Mouse (Mus musculus): Measurements from ENCODE around the gene Gm27021. TPM values are rescaled to one million over a fixed set of nuclear protein-coding genes. Genes with fewer than 3 reads are reported as not detected.

Gene Gm27021
- polyA plus RNA-seq, 1 experiment from 2014 or later: 3.6 TPM

DNA sequence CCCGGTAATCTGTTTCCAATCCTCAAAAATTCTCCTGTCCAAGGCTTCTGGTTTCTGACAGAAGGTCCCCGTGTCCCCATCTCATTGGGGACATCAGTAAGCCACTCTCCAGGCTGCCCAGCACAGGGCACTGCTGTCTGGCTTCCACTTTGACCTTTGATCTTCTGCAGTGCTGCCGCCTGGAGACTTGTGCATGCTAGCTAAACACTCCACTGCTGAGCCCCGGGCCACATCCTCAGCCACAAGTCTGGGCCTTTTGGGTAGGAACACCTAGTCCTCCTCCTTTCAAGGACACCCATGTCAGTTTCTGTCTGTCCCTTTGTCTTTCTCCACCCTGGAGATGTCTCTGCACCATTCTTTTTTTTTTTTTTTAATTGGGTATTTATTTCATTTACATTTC, 25.1 kb upstream of the Gm27021 start:
- no peaks in the 10 kb centered on the region for H3K9me3 ChIP-seq (ENCODE audit: control insufficient read depth, low read length)
- no peak overlapping the region for H3K9ac ChIP-seq (ENCODE audit: low read depth, low read length)
- H3K27me3 ChIP-seq (ENCODE audit: control insufficient read depth, insufficient read depth, low read length): no peaks in the 10 kb centered on the region
- no peak for ATAC-seq (ENCODE audit: low FRiP score, low TSS enrichment)
- H3K4me2 ChIP-seq (replicated peaks; ENCODE audit: low read depth, low read length): no peak overlapping the region
- H3K4me3 ChIP-seq (ENCODE audit: low read length): no peak overlapping the region
- peaks cover 24% of the 10 kb centered on the region for H3K4me1 ChIP-seq (ENCODE audit: control insufficient read depth, insufficient read depth, low read length)
- no peak overlapping the region for H3K27ac ChIP-seq (ENCODE audit: low read depth, low read length)
- H3K36me3 ChIP-seq (ENCODE audit: control insufficient read depth, insufficient read depth, low read length): no peaks in the 10 kb centered on the region
- WGBS: 59% methylated on average over 4 of the region's 4 CpGs

DNA sequence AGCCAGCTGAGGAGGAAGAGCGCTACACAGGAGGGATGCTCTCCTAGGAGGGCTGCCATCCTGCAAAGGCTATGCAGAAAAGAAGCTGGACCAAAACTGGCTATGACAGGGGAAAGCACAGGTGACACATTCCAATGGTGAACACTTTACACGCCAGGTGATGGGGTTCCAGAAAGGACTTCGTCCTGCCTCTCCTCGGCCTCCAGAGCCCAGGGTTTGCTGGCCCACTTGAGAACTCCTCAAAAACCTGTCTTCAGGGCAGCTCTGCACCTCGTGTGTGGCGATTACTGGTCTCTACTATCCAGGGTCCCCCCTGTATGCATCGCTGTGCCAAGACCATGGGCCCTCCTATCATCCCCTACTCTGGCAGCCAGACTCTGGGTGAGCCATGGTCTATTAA, 20.6 kb upstream of the Gm27021 start:
- Histone ChIP-seq H3K36me3 (ENCODE audit: control insufficient read depth, insufficient read depth, low read length) (no peaks in the 10 kb centered on the region), H3K9me3 (ENCODE audit: control insufficient read depth, low read length) (no peaks in the 10 kb centered on the region), H3K27me3 (ENCODE audit: control insufficient read depth, insufficient read depth, low read length) (0 out of 2 replicates have a peak, but pooled peaks cover 5% of the 10 kb centered on the region), H3K9ac (ENCODE audit: low read depth, low read length) (no peak overlapping the region), H3K4me2 (replicated peaks; ENCODE audit: low read depth, low read length) (no peak overlapping the region), H3K27ac (ENCODE audit: low read depth, low read length) (no peak overlapping the region), H3K4me1 (ENCODE audit: control insufficient read depth, insufficient read depth, low read length) (peaks cover 9% of the 10 kb centered on the region; the same call in 1 of the 2 replicates), H3K4me3 (ENCODE audit: low read length) (no peak overlapping the region)
- ATAC-seq (ENCODE audit: low FRiP score, low TSS enrichment): no peak
- 86% methylated on average over 7 of the region's 7 CpGs for WGBS

DNA sequence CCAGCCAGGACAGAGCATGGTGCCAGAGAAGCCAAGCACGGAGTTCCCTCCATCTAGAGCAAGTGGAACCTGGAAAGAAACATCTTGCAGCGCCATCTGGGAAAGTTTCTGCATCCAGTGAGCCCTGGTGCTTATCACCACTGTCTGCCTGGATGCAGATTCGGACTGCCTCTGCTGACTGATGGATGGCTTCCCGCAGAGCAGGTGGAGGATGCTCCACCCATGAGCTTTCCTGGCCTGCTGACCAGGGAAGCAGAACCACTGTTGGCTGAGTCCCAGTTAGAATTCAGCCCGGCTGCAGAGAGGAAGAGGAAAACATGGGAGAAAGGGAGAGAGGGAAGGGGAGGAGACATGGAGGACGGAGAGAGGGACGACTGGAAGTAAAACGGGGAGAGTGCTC, 19.9 kb upstream of the Gm27021 start:
- Histone ChIP-seq H3K9ac (ENCODE audit: low read depth, low read length) (no peak overlapping the region), H3K4me2 (replicated peaks; ENCODE audit: low read depth, low read length) (no peak overlapping the region), H3K36me3 (ENCODE audit: control insufficient read depth, insufficient read depth, low read length) (no peaks in the 10 kb centered on the region), H3K27me3 (ENCODE audit: control insufficient read depth, insufficient read depth, low read length) (0 out of 2 replicates have a peak, but pooled peaks cover 5% of the 10 kb centered on the region), H3K4me3 (ENCODE audit: low read length) (no peak overlapping the region), H3K9me3 (ENCODE audit: control insufficient read depth, low read length) (no peaks in the 10 kb centered on the region), H3K4me1 (ENCODE audit: control insufficient read depth, insufficient read depth, low read length) (peaks cover 6% of the 10 kb centered on the region; the same call in 1 of the 2 replicates), H3K27ac (ENCODE audit: low read depth, low read length) (no peak overlapping the region)
- ATAC-seq (ENCODE audit: low FRiP score, low TSS enrichment): no peak
- 63% methylated on average over 8 of the region's 8 CpGs for WGBS

DNA sequence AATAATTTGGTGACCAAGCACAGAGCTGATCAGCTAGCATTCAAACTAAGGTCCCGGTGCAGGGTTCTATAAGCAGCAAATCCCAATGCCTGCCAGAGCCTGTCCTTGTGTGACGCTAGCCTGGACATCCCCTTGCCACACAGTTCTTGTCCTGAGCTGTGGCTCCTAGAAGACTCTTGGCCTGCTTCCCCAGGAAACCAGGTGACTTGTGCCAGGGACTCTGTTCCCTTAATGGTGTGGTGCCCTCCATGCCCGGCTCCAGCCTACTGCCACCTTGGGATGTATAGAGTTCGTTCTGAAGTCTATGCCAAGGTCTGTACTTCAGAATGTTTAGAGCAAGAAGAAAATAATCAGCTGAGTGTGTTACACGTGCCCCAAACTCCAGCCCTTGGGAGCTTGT, 18.7 kb upstream of the Gm27021 start:
- no peak overlapping the region for H3K9ac ChIP-seq (ENCODE audit: low read depth, low read length)
- ATAC-seq (ENCODE audit: low FRiP score, low TSS enrichment): no peak
- WGBS: 88% methylated on average over 5 of the region's 5 CpGs
- H3K9me3 ChIP-seq (ENCODE audit: control insufficient read depth, low read length): no peaks in the 10 kb centered on the region
- H3K4me3 ChIP-seq (ENCODE audit: low read length): no peak overlapping the region
- 0 out of 2 replicates have a peak, but pooled peaks cover 5% of the 10 kb centered on the region for H3K27me3 ChIP-seq (ENCODE audit: control insufficient read depth, insufficient read depth, low read length)
- H3K36me3 ChIP-seq (ENCODE audit: control insufficient read depth, insufficient read depth, low read length): no peaks in the 10 kb centered on the region
- no peak overlapping the region for H3K4me2 ChIP-seq (replicated peaks; ENCODE audit: low read depth, low read length)
- peaks cover 5% of the 10 kb centered on the region; the same call in 1 of the 2 replicates for H3K4me1 ChIP-seq (ENCODE audit: control insufficient read depth, insufficient read depth, low read length)
- H3K27ac ChIP-seq (ENCODE audit: low read depth, low read length): no peak overlapping the region

DNA sequence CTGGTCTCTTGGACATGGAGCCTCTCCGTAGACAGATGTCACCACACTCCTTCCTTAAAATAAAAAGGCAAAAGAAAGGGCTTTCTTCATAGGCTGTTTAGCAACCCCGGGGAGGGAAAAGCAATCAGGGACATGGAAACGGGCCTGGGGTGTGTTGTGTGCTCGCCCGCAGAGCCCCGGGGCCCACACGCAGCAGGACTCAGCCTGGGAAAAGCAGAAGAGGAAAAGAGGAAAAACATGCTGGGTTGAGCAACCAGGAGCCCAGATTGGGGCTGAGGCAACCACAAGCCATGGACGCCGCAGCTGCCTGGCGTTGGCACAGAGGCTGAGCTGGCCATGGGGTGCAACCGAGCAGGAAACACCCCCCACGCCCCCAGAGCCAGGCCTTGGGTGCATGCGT, 18.2 kb upstream of the Gm27021 start:
- Histone ChIP-seq H3K36me3 (ENCODE audit: control insufficient read depth, insufficient read depth, low read length) (no peaks in the 10 kb centered on the region), H3K9me3 (ENCODE audit: control insufficient read depth, low read length) (no peaks in the 10 kb centered on the region), H3K27ac (ENCODE audit: low read depth, low read length) (no peak overlapping the region), H3K27me3 (ENCODE audit: control insufficient read depth, insufficient read depth, low read length) (0 out of 2 replicates have a peak, but pooled peaks cover 5% of the 10 kb centered on the region), H3K4me2 (replicated peaks; ENCODE audit: low read depth, low read length) (no peak overlapping the region), H3K4me3 (ENCODE audit: low read length) (no peak overlapping the region), H3K4me1 (ENCODE audit: control insufficient read depth, insufficient read depth, low read length) (peaks cover 5% of the 10 kb centered on the region; the same call in 1 of the 2 replicates), H3K9ac (ENCODE audit: low read depth, low read length) (no peak overlapping the region)
- WGBS: 86% methylated on average over 13 of the region's 13 CpGs
- ATAC-seq (ENCODE audit: low FRiP score, low TSS enrichment): no peak

DNA sequence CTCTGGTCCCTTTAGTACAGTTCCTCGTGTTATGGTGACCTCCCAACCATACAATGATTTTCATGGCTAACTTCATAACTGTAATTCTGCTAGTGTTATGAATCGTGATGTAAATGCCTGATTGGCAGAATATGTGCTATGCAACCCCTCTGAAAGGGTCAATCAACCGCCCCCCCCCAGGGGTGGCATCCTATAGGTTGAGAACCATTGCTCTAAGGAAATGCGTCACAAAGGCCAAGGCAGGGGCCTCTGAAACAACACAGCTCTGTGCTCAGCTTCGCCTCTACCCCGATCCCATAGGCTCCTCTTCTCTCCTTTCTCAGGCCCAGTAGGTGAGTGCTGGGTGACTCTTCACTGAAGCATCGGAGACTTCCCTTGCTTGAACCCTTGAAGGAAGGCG, 17.7 kb upstream of the Gm27021 start:
- ATAC-seq (ENCODE audit: low FRiP score, low TSS enrichment): no peak
- no peak overlapping the region for H3K9ac ChIP-seq (ENCODE audit: low read depth, low read length)
- H3K36me3 ChIP-seq (ENCODE audit: control insufficient read depth, insufficient read depth, low read length): no peaks in the 10 kb centered on the region
- 89% methylated on average over 8 of the region's 8 CpGs for WGBS
- no peak overlapping the region for H3K4me2 ChIP-seq (replicated peaks; ENCODE audit: low read depth, low read length)
- no peaks in the 10 kb centered on the region for H3K9me3 ChIP-seq (ENCODE audit: control insufficient read depth, low read length)
- no peak overlapping the region for H3K4me3 ChIP-seq (ENCODE audit: low read length)
- peaks cover 5% of the 10 kb centered on the region; the same call in 1 of the 2 replicates for H3K4me1 ChIP-seq (ENCODE audit: control insufficient read depth, insufficient read depth, low read length)
- no peak overlapping the region for H3K27ac ChIP-seq (ENCODE audit: low read depth, low read length)
- 0 out of 2 replicates have a peak, but pooled peaks cover 5% of the 10 kb centered on the region for H3K27me3 ChIP-seq (ENCODE audit: control insufficient read depth, insufficient read depth, low read length)

DNA sequence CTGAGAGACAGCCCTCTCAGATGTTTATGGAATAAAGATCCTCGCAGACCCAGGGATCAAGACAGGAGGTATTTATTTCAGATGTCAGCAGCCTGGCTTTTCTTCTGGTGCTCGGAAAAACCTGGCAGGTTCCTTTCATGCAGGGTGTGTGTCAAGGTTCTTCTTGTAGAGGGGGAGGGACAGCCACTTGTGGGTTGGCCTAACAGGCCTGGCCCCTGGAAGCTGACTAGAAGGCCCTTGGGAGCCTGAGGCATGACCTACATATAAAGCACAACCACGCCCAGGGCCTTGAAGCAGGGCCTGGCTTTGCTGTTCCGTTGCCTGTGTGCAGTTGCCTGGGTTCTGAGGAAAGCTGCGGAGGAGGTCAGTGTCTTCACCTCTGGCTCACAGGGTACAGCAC, 17.2 kb upstream of the Gm27021 start:
- Histone ChIP-seq H3K27me3 (ENCODE audit: control insufficient read depth, insufficient read depth, low read length) (0 out of 2 replicates have a peak, but pooled peaks cover 5% of the 10 kb centered on the region), H3K4me1 (ENCODE audit: control insufficient read depth, insufficient read depth, low read length) (peaks cover 5% of the 10 kb centered on the region; the same call in 1 of the 2 replicates), H3K27ac (ENCODE audit: low read depth, low read length) (no peak overlapping the region), H3K9me3 (ENCODE audit: control insufficient read depth, low read length) (no peaks in the 10 kb centered on the region), H3K4me3 (ENCODE audit: low read length) (no peak overlapping the region), H3K36me3 (ENCODE audit: control insufficient read depth, insufficient read depth, low read length) (no peaks in the 10 kb centered on the region), H3K9ac (ENCODE audit: low read depth, low read length) (no peak overlapping the region), H3K4me2 (replicated peaks; ENCODE audit: low read depth, low read length) (no peak overlapping the region)
- WGBS: 65% methylated on average over 5 of the region's 5 CpGs
- ATAC-seq (ENCODE audit: low FRiP score, low TSS enrichment): no peak

DNA sequence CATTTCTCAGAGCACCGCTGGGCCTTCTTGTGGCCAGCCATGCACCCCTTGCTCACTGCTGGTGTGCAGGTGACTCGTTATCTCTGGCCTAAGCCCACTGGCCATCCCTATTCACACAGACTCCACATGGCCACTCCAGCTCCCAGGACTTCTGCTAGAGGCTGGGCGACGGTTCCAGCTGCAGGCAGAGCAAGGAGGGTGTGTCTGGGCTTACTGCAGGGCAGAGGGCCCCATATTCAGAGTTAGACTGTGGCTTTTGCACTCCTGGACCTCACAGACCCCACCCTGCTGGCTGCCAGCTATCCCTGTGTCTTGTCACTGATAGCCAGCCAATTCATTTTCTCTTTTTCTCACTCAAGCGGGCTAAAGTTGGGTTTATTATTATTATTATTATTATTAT, 16.2 kb upstream of the Gm27021 start:
- no peaks in the 10 kb centered on the region for H3K36me3 ChIP-seq (ENCODE audit: control insufficient read depth, insufficient read depth, low read length)
- 0 out of 2 replicates have a peak, but pooled peaks have one; percentile 10 for ATAC-seq (ENCODE audit: low FRiP score, low TSS enrichment)
- no peak overlapping the region for H3K4me3 ChIP-seq (ENCODE audit: low read length)
- H3K27me3 ChIP-seq (ENCODE audit: control insufficient read depth, insufficient read depth, low read length): 0 out of 2 replicates have a peak, but pooled peaks cover 5% of the 10 kb centered on the region
- no peak overlapping the region for H3K27ac ChIP-seq (ENCODE audit: low read depth, low read length)
- WGBS: 70% methylated on average over 5 of the region's 5 CpGs
- H3K9me3 ChIP-seq (ENCODE audit: control insufficient read depth, low read length): no peaks in the 10 kb centered on the region
- H3K4me1 ChIP-seq (ENCODE audit: control insufficient read depth, insufficient read depth, low read length): peaks cover 5% of the 10 kb centered on the region; the same call in 1 of the 2 replicates
- no peak overlapping the region for H3K4me2 ChIP-seq (replicated peaks; ENCODE audit: low read depth, low read length)
- H3K9ac ChIP-seq (ENCODE audit: low read depth, low read length): no peak overlapping the region

DNA sequence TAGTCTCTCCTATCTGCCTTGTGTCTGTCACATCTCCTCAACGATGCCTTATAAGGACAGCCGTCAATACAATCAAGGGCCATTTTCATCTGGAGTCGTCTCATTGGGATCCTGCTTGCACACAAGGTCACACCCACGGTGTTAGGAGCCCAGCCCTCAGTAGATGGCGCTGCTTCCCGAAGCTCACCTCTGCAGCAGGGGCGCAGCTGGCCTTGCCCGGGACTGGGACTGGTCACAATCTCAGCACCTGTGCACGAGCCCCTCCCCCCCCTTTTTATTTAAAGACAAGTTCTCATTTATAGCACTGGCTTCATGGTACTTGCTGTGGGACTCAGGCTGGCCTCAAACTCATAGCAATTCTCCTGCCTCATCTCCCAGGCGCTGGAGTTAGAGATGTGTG, 15.7 kb upstream of the Gm27021 start:
- no peak overlapping the region for H3K9ac ChIP-seq (ENCODE audit: low read depth, low read length)
- no peak overlapping the region for H3K4me2 ChIP-seq (replicated peaks; ENCODE audit: low read depth, low read length)
- peaks cover 5% of the 10 kb centered on the region; the same call in 1 of the 2 replicates for H3K4me1 ChIP-seq (ENCODE audit: control insufficient read depth, insufficient read depth, low read length)
- 0 out of 2 replicates have a peak, but pooled peaks have one; percentile 58 for ATAC-seq (ENCODE audit: low FRiP score, low TSS enrichment)
- WGBS: 18% methylated on average over 10 of the region's 10 CpGs
- no peaks in the 10 kb centered on the region for H3K36me3 ChIP-seq (ENCODE audit: control insufficient read depth, insufficient read depth, low read length)
- 0 out of 2 replicates have a peak, but pooled peaks cover 5% of the 10 kb centered on the region for H3K27me3 ChIP-seq (ENCODE audit: control insufficient read depth, insufficient read depth, low read length)
- H3K9me3 ChIP-seq (ENCODE audit: control insufficient read depth, low read length): no peaks in the 10 kb centered on the region
- no peak overlapping the region for H3K27ac ChIP-seq (ENCODE audit: low read depth, low read length)
- H3K4me3 ChIP-seq (ENCODE audit: low read length): no peak overlapping the region

All from kidney, embryonic 14.5 days (tissue).